Mouse (Mus musculus) spleen, adult 12 weeks (tissue): ENCODE measurements around the gene Neurod1.

Experiments
- DNase-seq: peaks from one replicate; pipeline ENCODE4 v3.0.0; 2022; ENCODE audit warnings: low spot score

Gene Neurod1

DNA sequence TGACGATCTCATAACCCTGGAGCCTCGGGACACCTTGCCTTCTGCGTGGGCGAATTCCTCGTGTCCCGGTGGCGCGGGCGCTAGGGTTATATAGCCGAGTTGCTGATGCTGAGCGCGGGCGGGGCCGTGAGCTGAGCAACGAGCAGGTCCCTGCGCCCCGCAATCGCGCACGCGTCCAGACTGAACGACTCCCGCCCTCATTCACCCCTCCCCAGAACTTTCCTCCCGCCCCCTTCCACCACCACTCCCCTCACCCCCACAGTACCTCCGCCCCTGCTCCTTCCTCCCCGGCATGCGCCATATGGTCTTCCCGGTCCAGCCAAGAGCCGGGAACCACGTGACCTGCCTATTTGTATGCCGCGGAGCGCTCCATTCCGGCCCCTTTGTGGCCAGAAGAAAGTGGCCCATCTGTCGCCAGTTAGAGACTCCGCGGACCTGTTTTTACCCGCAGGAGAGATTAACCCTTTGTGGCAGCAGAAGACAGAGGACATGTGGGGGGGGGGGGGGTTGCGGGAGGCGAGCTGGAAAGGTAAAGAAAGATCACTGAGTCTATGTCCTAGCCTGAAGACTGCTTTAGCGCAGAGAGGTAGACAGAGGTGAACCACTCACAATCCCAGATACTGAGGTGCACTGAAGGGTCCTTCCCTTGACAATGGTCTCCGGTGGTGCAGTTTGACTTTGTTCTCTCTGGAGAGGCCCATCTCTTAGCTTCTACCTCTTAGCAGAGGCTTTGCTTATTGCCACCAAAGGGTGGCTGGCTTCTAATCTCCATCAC lies at the start of gene Neurod1, which contains the start of gene Cerkl:
Gene Neurod1 (minus strand): TSS at position 177 of the 775 bp plus-strand sequence.
Gene Cerkl (minus strand): TSS at position 211 of the 775 bp plus-strand sequence.
- DNase-seq = no peak

DNA sequence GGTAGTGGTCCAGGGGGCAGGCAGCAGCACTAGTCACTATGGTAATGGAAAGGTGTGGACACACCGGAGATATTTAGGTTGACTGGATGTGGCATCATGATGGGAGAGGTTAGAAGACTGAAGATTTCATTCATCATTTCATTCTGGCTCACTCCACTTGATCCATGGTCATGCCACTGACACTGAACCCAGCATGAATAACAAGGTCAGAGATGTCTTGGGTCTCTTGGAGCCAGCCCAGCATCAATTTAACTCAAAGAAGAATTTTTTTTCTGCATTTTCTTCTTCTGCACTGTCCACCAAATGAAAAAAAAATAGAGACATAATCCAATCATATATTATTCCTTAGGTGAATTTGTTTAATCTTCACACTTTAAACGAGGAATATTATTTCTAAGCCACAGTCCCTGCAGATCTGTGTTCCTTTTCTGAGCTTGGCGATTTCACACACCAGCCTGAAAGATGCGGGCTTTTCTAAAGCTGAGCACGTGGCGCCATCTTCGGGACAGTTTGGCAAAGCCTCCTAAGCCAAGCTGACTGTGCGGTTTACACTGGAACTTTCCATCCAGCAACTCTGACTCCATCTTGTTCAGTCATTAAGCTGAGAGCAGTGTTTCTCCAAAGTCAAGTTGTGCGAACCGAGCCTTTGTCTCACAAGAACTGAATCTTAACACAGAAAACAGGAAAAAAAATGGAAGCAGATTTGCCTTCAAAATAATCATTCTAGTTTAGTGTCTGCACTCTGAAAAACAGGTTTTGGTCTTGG lies 42.6 kb upstream of the Neurod1 start:
- DNase-seq = no peak

DNA sequence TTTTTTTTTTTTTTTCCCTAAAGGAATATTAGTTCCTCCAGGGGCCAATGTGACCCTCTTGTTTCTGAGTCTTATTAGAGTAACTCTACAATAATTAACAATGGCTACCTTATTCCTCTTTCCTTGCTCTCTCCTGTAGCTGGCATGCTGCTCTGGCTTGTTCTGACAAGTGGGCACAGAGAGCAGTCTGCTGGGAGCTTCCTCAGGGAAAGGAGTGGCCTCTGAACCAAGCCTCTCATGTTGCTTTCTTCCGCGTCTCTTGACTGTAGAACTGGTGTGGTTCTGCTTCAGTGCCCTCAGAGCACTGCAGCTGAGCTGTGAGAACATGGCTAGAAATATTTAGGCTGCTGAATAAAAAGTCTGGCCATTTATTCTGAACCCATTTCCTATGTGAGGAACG lies 28.6 kb upstream of the Neurod1 start:
- no peak for DNase-seq

DNA sequence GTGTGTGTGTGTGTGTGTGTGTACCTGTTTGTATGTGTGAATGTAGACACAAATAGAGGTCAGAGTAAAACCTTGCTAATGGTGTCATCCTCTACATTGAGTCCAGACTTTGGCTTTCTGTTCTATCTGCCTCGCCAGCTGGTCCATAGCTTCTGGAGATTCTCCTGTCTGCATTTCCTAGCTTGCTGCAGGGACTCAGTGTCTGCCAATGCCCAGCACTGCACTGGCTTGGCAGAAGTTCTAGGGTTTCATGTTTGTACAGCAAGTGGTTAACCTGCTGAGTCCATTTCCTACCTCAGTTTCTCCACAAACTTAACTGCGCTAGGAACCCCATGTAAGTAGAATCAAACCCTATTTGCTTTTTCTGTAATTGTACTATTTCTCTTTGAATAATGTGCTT lies 26.0 kb upstream of the Neurod1 start:
- no peak for DNase-seq

DNA sequence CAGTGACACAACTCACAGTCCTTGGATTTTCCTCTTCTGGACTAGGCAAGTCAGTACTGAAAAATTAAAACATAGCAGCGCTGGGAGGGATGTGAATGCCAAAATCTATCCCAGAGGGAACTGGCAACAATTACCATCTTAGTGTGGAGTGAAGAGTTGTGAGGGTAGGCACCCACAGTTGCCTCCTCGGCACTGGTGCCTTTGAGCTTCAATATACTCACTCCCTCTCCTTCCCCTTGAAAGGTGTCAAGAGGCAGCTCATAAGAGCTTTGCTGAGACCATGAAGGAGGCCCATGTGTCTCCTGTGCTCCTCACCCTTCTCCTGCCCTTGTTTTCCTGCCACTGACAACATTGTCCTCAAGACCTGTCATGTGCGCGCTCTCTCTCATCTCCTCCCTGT lies 5.9 kb upstream of the Neurod1 start:
- no peak for DNase-seq

DNA sequence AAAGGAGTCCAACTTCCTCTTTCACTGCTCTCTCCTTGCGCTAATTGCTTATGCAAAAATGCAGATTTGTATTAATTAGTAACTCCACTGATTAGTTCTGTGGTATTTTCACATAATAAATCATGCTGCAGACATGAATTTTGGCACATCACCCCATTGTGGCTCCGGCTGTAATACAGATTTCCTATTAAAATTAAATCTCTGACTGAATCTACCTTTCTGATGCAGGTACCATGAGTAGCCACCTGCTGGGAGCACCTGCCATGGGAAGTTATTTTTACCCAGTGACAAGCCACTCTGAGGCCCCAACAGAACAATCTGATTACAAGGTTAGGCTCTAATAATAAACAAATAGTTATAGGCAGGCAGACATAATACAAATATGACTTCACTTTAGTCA lies 5.3 kb upstream of the Neurod1 start:
- no peak for DNase-seq

DNA sequence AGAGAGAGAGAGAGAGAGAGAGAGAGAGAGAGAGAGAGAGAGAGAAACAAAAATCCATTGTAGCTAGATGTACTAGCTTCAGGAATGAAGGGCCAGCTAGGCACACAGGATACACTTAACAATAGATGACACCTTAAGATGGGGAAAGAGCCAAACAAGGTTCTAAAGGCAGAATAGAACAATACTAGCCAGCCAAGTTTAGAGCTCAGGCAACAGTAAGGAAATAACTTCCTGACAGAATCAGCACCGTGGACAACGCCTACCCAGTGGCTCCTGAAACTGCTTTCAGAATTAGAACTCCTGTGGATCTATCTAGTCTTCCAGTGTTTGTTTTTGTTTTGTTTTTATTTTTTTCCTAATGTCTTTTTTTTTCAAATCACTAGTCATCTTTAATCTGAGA lies 4.0 kb upstream of the Neurod1 start:
- DNase-seq = no peak

DNA sequence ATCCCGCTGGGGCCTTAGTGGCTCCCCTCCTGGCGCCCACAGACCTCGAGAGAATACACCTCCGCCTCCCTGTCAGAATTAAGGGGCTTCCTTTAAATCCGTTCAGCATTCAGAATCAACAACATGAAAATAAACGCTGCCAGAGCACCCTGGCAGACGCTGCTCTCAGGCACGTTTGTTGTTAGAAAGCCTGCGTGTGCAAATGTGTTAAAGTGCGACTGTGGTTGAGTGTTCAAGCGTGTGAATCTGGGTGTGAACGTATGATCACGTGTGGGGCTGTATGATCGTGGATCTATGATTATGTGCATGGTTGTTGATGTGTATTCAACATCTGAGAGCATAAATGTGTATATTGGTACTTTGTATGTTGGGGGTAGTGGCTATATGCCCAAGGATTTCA lies 3.6 kb upstream of the Neurod1 start:
- DNase-seq = no peak

DNA sequence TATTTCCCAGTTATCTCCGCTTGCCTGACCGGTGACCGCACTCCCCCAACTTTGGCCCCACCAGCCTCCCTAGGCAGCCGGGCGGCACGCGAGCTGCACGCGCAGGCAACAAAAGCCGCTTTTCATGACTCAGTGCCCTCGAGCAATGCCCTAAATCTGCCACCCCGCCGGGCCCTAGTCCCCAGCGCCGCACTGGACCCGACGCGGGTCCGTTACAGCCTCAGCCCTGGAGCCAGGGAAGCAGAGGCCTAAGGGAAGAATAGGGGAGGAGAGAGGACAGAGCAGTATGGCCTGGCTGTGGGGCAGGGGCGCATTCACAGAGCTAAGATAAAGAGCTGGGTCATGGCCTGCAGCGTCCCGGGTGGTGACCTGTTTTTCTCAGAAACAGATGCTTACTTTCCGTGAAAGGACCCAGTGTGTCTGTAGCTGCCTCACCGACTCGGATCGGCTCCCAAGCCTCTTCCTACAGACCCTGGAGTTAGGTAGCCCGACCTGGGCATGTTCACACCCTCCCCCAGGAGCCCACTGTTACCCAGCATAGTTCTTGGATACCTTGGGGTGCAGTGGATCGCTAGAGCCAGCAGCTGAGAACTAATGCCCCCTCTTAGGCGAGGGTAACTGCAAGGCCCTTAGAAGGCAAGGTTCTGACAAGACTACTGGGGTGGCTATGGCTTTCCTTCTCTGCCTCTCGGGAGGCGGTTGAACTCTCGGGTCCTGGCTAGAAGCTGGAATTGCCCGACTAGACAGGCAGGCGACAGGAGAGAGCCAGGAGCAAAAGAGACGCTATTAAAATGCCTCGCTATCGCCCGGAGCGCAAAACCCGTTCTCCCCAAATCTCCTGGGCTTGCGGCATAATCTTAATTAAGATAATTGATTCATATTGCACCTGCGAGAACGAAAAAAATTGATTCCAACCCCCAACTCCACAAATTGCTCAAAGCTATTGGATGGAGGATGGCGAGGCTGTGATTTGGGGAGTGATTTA lies 2.8 kb upstream of the Neurod1 start:
- no peak for DNase-seq

DNA sequence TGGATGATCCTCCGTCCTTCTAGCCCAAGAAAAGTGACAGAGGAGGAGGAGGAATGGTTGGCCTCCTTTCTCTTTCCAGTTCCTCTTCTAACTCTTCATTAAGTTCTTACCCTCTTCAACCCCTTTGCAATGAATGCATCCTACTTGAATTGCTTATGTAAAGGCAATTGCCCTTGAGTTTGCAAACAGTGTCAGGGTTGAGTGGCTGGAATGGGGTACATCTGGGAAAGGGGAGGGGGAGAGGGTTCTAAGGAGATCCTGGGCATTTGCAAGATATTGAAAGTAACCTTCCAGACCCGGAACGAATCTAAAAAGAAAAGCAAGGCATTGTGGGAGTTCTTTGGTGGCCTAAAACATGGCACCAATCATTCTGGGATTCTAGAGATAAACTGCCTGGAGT lies 1.4 kb upstream of the Neurod1 start:
- DNase-seq = no peak

DNA sequence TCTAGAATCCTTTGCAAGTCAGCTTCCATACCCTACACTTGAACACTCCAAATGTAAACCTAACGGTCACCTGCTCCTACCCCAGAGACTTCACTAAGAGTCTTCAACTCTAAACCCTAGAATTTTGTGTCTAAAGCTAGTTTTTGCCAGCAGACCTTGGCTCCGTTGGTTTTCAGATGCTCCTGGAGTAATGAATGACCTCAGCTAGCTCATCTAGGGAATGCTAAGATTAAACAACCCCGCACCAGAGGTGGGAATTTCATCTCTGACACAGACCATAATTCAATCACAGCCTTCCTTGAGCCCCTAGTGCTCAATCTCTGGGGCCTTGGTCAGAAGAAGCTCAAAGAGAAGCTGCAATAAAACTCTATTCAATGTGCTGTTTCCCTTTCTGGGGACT lies 883 bp upstream of the Neurod1 start:
- DNase-seq = no peak

DNA sequence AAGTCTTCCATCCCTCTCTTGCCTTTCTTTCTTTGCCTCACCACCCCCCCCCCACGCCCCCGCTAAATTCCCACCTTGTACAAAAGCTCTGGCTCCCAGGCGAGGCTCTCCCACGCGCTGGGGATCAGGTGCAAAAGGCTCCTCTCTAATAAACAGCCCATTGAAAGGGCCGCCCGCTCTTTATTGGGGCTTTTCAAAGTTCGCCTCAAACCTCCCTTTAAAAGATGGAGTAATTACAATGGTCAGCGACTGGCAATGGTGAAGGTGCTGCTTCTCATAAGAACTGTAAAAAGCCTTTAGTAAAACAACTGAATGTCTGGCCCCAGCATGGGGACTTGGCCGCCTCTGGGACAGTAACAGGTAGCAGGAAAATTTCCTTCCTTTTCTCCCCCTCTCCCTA lies 905 bp downstream of the Neurod1 start:
- DNase-seq = no peak

DNA sequence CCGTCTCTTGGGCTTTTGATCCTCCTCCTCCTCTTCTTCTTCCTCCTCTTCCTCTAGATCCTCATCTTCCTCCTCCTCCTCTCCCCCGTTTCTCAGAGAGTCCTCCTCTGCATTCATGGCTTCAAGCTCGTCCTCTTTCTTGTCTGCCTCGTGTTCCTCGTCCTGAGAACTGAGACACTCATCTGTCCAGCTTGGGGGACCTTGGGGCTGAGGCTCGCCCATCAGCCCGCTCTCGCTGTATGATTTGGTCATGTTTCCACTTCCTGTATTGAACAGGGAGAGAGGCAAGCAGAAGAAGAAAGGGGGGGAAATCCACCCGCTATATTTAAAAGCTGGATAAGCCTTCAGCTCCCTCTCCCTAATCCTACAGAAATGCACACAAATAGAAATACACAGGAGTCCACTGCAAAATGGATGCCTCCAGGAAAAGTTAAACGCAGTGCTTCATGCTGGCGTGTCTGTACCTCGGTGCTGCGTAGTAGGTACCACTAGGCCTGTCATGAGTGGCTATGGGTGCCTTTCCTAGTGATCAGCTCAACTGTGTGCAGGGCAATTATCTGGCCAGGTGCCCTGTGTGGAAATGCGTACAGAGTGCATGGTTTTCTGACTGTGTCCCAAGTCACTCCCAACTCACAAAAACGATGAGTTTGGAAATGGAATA lies 1.6 kb downstream of the Neurod1 start:
- DNase-seq = no peak

DNA sequence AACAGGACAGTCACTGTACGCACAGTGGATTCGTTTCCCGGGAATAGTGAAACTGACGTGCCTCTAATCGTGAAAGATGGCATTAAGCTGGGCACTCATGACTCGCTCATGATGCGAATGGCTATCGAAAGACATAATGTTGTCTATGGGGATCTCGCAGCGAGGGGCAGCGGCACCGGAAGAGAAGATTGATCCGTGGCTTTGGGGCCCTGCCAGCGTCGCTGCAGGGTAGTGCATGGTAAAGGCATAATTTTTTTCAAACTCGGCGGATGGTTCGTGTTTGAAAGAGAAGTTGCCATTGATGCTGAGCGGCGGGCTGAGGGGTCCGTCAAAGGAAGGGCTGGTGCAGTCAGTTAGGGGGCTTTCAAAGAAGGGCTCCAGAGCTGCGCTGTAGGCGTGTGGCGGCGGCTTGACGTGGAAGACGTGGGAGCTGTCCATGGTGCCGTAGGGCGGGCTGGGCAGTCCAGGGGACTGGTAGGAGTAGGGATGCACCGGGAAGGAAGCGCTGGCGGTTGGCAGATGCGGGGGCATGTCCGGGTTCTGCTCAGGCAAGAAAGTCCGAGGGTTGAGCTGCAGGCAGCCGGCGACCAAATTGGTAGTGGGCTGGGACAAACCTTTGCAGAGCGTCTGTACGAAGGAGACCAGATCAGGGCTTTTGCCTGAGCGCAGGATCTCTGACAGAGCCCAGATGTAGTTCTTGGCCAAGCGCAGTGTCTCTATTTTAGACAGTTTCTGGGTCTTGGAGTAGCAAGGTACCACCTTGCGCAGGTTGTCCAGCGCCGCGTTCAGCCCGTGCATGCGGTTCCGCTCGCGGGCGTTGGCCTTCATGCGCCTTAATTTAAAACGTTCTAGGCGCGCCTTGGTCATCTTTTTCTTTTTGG lies 2.4 kb downstream of the Neurod1 start:
- DNase-seq = no peak

DNA sequence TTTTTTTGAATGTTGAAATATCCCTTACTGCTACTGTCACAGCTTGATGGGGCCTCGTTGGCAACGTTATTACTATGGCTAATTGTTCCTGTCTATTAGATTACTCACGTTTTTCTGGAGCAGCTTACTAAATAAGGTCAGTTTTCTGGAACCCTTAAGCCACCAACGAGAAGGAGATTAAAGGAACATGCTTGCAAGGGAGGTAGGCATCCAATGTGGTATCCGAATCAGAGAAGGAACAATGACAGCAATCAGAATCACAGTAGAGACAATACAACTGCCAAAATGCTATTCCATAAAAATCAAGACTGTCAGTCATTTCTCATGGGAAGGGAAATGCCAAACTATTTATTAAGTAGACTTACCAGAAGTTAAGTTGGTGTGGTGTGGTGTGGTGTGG lies 5.1 kb downstream of the Neurod1 start:
- no peak for DNase-seq

DNA sequence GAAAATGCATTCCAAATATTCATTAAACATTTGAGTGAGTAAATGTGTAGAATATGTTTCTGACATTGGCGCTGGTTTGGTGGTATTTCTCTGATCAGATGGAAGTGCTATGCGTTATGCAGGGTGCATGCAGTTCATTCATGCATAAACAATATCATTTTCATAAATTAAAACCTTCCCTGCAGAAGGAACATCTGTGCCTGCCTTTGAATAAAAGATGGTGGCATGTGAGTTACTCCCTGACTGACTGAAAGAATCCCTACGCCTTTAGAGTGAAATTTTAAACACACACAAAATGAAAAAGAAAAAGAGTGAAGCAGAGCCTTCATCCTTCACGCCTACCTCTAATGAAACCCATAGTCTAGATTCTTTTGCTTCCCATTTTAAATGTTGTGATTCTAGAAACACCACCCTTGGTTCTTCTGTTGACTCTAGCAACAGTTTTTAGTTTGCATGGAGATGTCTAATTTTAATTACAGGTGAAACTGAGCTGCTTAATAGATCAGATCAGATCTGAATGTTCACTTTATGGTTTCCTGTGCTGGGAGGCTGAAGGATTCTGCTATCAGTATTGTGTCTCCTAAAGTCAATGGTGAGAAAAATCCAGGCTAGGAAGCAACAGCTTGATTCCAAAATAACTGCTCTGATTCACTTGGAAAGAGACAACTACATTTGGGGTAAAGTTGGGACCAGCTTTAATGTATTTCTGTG lies 5.7 kb downstream of the Neurod1 start:
- no peak for DNase-seq

DNA sequence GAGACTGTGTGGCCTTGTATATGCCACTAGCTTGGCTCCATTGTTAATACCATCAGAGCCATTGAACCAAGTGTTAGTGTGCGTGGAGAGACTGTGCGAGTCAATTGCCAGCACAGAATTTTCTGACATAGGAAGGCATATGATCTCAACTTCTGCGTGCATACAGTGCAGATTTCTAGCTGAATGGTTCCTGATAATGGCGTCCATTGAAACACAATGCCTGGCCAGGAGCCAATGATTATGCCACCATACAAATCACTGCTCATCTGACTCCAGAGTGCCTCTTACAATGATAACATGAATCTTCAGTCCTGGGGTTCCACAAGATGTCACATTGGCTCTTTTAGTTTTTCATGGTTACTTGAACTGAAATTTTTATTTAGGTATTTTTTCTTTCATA lies 7.2 kb downstream of the Neurod1 start:
- no peak for DNase-seq

DNA sequence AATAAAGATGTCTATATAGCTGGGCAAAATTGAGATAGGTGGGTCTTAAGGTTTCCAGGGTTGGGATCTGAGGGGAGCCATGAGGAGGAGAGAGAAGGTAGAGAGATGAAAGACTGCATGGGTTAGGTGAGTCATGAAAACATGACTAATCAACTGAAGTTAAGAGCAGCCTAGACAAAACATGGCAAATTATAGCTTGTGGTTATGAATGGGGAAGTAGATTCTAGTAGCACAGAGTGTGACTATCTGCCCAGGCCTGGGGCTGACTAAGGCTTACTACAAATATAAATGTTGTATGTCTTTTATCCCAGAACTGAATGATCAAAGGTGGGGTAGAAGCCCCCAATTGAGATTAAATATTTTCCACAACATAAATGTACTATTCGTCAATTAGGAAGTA lies 9.4 kb downstream of the Neurod1 start:
- DNase-seq = no peak

DNA sequence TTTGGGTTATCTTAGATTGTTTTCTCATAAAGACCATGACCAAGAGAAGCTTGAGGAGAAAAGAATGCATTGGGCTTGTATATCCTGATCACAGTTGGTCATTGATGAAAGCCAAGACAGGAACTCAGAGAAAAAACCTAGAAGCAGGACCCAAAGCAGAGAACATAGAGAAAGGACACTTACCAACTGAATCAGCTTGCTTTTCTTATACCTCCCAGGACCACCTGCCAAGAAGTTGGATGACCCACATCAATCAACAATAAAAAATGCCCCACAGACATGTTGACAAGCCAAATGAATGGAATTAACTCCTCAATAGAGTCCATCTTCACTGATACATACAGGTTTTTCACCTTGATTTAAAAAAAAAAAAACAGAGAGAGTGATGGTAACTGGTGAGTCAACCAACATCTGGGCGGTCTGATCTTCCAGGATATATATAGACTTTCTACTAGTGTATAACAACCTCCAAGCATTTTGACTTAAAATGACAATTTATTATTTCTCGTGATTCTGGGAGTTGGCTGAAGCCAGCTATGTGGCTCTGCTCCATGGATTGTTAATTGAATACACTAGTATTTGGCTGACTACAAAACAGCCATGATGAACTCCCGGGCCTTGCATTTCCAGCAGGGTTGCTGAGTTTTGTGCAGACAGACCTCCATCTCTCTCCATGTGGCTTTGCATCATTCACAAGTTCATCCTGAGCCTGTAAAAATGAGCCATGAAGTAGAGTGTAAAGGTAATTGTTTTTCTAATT lies 12.5 kb downstream of the Neurod1 start:
- DNase-seq = no peak
